Mouse (Mus musculus) gastrocnemius, adult 18-20 months (tissue): ENCODE data around the gene 6330409D20Rik. TPM values are rescaled to one million over a fixed set of nuclear protein-coding genes. Genes with fewer than 3 reads are reported as not detected.

ENCODE experiments used
- DNase-seq: peaks from one replicate; pipeline ENCODE4 v3.0.0; 2021; ENCODE audit warnings: low spot score
- microRNA-seq: library from miRNA; unstranded; fragments of <30 nt; microRNA quantifications from one replicate; pipeline ENCODE4 v1.2.0, GENCODE M21; 2021
- total RNA-seq, 2 experiments: library from RNA; stranded (reverse); gene quantifications; 2 replicates each; pipeline ENCODE4 v1.2.3; 2021

The 6330409D20Rik gene
- total RNA-seq, 2 experiments from 2014 or later = not detected

DNA sequence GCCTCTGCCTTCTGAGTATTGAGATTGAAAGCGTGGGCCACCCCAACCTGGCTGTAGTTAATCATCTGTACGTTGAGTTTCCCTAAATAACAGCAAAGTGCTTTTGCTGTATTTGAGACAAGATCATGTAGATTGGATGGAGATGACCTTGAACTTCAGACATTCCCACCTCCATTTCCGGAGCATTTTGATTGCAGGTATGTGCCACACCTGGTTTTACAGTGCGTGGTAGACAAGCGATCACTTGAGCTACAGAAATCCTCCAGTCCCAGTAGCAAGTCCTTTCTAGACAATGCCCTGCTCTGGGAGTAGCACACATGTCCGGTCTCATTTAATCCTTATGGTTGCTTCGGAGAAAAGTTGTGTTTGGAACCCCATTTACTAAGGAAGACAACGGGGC lies 37.8 kb downstream of the 6330409D20Rik start:
- DNase-seq = no peak

DNA sequence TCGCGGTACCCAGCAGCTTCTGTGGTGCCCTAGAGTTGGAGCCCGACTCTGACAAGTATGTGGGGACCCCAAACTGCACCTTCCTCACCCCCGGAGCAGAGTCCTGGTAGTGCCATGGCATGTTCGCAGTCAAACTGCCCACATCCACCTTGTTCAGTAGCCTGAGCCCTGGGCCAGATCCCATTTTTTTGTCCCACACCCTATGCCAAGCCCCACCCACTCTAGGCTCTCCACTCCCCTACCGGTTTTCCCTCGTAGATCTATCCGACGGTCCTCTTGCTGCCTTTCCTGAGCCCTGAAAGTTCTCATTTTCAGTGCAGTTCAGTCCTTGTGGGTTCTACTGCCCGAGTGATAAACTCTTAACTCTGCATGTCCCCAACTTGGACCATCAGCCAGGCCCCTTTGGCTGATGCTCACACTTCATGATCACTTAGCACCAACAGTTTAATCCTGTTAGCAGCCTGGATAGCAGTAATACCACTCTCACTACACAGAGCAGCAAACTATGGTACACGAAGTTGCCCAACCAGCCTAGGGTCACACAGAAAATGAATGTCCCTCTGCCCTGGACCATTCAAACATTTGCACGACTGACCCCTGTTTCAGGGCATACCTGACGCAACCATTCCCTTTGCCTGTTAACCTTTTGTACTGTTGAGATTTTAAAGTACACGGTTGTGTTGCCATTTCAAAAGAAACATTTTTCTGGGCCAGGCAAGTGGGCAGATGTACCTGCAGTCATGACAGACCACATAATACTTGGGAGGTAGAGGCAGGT lies 39.7 kb downstream of the 6330409D20Rik start:
- DNase-seq = no peak

DNA sequence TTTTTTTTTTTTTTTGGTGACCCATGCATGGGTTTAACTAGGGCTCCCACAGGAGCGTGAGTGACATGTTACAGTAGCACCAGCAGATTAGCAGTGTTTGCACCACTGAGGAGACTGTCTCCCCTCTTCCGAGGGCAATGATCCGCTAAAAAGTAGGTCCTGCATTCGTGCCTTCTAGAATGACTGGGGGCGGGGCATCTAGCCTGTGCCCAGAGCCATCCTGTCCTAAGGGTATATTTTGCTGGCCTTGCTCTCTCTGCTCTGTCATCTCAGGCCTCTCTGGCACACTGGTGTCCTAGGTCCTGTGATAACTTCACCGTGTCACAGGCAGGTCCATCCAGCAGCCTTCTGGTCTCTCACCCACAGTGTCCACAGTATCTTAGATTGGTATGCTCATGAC lies 41.1 kb downstream of the 6330409D20Rik start:
- no peak for DNase-seq

DNA sequence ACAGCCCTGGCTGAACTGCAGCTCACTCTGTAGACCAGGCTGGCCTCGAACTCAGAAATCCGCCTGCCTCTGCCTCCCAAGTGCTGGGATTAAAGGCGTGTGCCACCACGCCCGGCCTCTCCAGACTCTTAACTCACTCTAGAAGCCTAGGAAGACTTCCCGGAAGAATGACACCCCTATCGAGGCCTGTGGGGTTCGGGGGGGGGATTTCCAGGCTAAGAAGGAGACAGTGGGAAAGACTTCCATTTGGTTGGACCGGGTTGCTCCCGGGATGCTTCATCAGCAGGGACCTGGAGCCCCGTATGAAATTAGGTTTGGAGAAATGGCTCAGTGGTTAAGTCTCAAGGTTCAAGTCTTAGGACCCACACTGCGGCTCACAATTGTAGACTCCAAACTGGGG lies 46.1 kb downstream of the 6330409D20Rik start:
- no peak for DNase-seq

DNA sequence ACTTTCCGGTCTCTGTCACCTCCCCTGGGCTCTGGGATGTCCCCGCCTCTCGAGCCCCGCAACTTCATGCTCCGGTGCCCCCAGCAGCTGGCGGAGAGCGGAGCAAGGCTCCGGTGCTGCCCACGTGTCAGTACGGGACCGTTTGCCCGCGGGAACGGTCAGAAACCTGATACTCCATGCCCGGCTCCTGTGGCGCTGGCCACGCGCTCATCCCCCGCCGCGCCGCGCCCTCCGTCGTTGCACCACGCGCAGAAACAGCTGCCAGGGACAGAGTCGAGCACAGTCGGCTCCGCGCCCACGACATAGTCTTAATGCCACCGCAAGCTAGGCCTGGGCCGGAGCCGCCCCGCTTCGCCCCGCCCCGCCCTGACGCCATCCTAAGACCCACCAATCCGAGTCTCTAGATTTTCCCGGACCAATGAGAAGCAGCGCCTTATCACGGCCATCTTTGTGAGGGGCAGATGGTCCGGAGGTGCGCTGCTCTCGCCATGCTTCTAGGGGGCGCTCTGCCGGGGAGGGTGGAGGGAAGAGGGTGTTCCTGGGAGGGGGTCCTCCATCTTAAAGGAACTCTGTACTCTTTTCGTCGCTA lies 46.9 kb downstream of the 6330409D20Rik start:
- DNase-seq = peak; percentile 98

DNA sequence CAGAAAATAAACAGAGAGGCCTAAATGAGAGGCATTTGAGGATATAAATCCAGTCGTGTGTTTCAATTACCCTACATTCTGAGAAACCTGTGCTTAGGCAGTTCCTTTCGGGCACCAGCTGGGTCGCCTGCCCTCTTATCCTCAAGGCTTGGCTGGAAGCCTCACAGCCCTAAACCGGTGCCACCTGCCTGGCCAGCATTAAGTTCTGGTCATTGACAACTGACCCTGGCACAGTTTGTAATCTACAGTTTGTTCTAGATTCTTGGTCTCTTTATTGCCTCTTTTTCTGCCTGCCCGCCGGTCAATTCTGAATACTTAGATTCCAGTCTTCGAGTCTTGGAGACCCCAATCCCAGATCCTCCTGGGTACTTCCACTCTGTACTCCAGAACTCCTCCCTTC lies 47.5 kb downstream of the 6330409D20Rik start:
- DNase-seq = peak; percentile 46

DNA sequence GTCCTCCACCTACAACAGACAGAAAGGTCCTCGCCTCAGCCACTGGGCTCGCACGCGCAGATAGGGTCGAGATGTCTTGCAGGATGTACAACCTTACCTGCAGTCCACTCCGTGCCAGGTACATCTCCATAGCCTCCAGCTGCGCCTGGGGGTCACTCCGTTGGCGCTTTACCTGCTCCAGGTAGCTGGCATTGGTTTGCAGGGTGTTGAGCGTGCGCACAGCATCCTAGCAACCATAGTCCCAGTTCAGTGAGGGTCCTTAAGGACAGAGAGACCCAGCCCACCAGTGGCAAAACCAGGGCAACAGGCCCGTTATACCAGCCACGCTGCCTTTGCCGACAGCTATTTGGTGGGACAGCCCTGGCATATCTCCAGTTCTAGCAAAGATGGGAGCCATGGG lies 48.3 kb downstream of the 6330409D20Rik start:
- DNase-seq = no peak

DNA sequence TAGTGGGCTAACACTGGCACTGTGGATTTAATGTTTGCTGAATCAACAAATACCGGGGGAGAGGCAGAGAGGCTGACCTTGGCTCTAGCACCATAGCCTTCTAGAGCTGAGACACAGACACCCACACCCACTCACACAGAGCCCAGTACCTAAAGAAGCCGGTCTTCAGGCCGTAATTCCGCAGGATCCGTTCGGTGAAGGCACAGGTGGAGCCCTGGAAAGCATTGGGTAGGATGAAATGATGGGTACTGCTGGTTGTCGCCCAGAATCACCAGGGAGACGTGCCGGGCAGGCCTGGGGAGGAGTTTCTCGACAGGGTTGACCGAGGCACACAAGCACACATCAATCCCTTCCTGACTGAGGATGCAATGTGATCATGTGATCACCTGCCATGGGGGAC lies 49.8 kb downstream of the 6330409D20Rik start:
- DNase-seq = no peak

DNA sequence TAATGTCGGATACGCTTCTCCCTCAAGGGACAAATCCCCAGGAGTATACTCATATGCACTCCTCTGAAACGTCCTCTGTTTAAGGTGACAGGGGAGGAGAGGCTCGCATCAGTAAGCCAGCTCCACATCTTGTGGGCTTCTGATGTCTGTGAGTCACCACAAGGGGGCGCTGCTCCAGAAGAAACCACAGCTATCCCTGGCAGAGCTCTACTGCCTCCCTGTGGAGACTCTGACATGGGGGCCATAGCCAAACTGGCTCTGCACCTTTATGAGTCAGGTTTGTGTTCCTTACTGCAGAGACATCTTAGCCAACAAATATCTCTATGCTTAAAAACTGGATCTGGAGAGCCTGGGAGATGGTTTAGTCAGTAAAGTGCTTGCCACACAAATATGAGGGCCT lies 51.4 kb downstream of the 6330409D20Rik start:
- peak; percentile 92 for DNase-seq

DNA sequence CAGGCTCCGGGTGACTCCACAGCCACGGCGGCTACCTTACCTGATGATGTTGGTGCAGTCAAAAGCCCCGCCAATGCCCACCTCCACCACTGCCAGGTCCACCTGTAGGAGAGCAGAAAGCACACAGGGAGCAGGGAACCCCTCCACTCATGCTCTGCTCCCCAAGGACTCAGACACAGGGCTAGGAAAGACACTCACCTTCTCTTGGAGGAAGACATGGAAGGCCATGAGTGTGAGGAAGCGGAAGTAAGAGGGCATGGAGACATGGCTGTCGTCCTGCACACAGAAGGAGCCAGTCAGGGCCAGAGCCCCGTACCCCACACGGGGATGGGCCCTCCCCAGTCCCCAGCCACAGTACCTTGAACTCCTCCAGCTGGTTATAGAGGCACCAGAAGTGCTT lies 53.3 kb downstream of the 6330409D20Rik start:
- no peak for DNase-seq

DNA sequence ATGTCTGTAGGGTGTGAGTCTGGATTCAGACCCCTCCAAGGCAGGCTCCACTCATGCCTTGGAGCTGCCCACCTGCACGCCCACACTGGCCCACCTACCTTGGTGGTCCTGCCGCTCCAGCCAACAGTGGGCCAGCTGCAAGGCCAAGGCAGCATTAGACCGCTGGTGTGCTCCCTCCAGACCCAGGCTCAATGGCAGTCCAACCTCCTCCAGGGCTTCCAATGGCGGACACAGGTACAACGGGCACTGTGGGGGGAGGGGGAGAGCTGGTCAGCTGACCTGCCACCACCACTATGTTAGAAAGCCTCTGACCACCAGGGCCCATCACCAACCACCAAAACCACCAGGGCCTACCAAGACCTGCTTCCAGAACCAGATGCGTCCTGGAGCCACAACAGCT lies 54.2 kb downstream of the 6330409D20Rik start:
- DNase-seq = no peak

DNA sequence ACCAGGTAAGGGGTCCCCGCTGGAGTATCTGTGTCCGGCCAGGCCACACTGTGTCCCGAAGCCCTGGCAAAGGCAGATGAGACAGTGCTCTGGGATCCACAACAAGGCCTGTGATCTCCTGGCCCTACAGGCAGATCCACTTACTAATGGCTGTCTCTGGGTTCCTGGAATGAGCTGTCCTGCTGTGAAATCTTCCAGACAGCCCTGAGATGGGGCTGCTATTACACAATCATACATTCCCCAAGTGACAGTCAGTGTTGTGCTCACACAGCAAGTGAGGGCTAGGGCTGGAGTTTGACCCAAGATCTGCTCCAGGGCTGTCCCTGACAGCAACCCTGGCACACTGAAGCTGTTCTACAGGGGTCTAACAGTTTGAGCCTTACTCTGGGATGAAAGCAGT lies 55.0 kb downstream of the 6330409D20Rik start:
- peak; percentile 45 for DNase-seq

DNA sequence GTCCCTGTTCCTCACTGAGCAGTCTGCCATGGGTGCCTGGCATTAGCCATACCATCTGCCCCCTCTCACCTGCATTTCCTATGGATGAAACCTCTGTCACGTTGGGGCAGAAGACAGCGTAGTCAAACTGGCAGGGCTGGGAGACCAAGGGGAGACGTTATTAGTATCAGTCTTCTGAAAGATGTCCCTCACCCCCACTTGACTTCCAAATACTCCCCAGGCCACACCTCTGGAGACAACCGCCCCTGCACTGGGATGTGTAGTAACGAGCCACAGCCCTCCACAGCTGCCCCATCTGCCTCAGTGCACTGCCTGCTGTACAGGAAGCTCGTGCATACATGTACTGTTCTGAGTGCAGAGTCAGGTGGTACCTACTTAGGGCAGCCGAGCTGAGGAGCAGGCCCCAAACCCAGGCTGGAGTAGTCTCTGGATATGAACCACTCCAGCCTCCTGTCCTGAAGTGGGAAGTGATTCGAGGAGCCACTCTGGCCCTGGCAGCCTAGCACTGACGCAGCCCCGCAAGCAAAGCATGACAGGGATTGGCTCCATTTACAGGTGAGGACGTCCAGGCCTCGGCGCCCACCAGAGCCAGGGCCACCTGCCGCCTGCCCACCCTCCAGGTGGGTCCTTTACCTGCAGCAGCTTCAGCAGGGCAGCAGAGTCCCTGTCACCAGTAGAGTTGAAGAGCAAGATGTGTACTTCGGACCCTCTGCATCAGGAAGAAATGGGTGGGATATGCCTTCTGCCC lies 56.0 kb downstream of the 6330409D20Rik start:
- no peak for DNase-seq

DNA sequence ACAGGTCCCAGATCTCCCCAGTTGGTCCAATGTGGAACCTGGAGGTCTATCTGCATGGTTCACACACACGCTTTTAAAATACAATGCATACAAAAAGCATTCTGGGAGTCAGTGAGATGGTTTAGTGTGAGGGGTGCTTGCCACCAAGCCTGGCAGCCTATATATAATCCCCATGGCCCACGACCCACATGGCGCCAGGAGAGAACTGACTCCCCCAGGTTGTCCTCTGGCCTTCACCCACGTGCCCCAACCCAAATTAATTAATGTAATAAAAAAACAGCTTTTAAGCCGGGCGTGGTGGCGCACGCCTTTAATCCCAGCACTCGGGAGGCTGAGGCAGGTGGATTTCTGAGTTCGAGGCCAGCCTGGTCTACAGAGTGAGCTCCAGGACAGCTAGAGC lies 57.1 kb downstream of the 6330409D20Rik start:
- no peak for DNase-seq

DNA sequence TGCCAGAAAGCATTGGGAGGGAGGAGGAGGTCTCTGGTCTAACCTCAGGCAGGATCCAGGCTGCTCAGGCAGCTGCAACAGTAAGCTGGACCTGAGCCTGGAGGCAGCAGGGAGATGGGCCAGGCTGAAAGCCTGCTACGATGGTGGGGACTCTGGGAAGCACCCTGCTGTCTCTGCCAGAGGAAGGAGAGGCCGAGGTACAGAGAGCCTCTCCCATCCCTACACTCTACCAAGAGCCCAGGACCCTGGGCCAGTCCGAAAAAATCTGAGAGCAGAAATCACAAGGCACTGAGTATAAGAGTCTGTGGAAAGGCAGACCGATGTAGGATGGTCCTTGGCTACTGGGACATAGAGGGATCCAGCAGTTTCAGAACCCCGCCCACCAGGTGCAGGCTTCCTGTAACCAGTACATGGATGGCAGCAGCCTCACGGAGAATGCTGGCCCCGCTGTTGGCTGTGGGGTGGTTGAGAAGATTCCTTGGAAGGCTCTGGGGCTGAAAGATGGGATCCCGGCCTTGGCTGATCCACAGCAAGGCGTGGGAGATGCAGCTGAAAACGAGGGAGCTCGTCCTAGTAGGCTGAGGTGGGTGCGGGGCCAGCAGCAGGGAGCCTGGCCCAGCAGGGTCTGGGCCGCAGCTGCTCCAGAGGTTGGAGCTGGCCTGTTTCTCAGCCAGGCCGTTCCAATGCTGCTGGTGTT lies 57.9 kb downstream of the 6330409D20Rik start:
- no peak for DNase-seq

Small RNA genes lying within 50 kb of the gene (microRNA-seq; reads per million reads assigned to microRNA genes)
- not detected for gene Mir2861
- not detected for gene Mir3960
- gene Mir8093 = not detected

Other genes with a start within 250 kb of the 6330409D20Rik start
- gene Fam102a, start 205.7 kb downstream of the 6330409D20Rik start, total RNA-seq = 1 to 10 TPM; 2.0 to 2.6 TPM
- 10 to 100 TPM; 11.7 to 12.6 TPM for gene Dpm2, start 170.2 kb downstream of the 6330409D20Rik start, total RNA-seq
- gene Pip5kl1, start 166.2 kb downstream of the 6330409D20Rik start, total RNA-seq = not detected
- not detected for gene 9430097D07Rik, start 165.3 kb downstream of the 6330409D20Rik start, total RNA-seq
- gene St6galnac4, start 153.9 kb downstream of the 6330409D20Rik start, total RNA-seq = 10 to 100 TPM; 13.5 to 19.8 TPM
- gene St6galnac6, start 141.3 kb downstream of the 6330409D20Rik start, total RNA-seq = 10 to 100 TPM; 47.0 to 52.2 TPM
- 1,000 to 10,000 TPM; 1,543 to 1,586 TPM for gene Ak1, start 119.3 kb downstream of the 6330409D20Rik start, total RNA-seq
- 10 to 100 TPM; 21.1 to 34.1 TPM for gene Eng, start 94.4 kb downstream of the 6330409D20Rik start, total RNA-seq
- 1 to 10 TPM; 4.8 to 5.4 TPM for gene Fpgs, start 36.9 kb downstream of the 6330409D20Rik start, total RNA-seq
- gene Cdk9, start 27.9 kb downstream of the 6330409D20Rik start, total RNA-seq = 10 to 100 TPM; 19.3 to 19.9 TPM
- 1 to 10 TPM; 5.7 to 7.3 TPM for gene Sh2d3c, start 20.0 kb downstream of the 6330409D20Rik start, total RNA-seq
- gene Tor2a, start 16.2 kb upstream of the 6330409D20Rik start, total RNA-seq = 1 to 10 TPM; 4.1 to 4.8 TPM
- under 1 TPM in 1 of 2 experiments, not detected in 1; 0.09 TPM for gene Ttc16, start 34.6 kb upstream of the 6330409D20Rik start, total RNA-seq
- 1 to 10 TPM; 1.2 to 1.6 TPM for gene Ptrh1, start 34.8 kb upstream of the 6330409D20Rik start, total RNA-seq
- gene Cfap157, start 43.4 kb upstream of the 6330409D20Rik start, total RNA-seq = not detected
- gene Stxbp1, start 106.2 kb upstream of the 6330409D20Rik start, total RNA-seq = 1 to 10 TPM; 1.9 to 6.0 TPM
- 1 to 10 TPM; 4.8 to 8.2 TPM for gene Fam129b, start 135.1 kb upstream of the 6330409D20Rik start, total RNA-seq
- 10 to 100 TPM; 78.4 to 90.0 TPM for gene Rpl12, start 220.5 kb upstream of the 6330409D20Rik start, total RNA-seq
- gene Lrsam1, start 220.6 kb upstream of the 6330409D20Rik start, total RNA-seq = 10 to 100 TPM; 11.5 to 13.5 TPM
- gene Slc2a8, start 241.1 kb upstream of the 6330409D20Rik start, total RNA-seq = 10 to 100 TPM; 11.4 to 13.1 TPM